Mouse (Mus musculus) spleen, adult 18-20 months (tissue): ENCODE results near the gene Pex7.

Experiments
- DNase-seq, 2 experiments: peaks; one replicate each; pipeline ENCODE4 v3.0.0; 2022; ENCODE audit warnings: mixed read lengths in 2 of 2

Gene Pex7

GRCm38 (mm10) chr10:19876669-19877068 lies 30.8 kb downstream of the Pex7 start:
- no peak for DNase-seq

- DNase-seq, result no peak
These were observed 32.1 kb downstream of the Pex7 start for GRCm38 (mm10) chr10:19875346-19875745.

- no peak for DNase-seq
These were observed 51.7 kb downstream of the Pex7 start for GRCm38 (mm10) chr10:19855597-19856306.

GRCm38 (mm10) chr10:19853609-19854008 lies 53.9 kb downstream of the Pex7 start:
- DNase-seq, result no peak

- DNase-seq, result no peak
These were observed 54.7 kb downstream of the Pex7 start for GRCm38 (mm10) chr10:19852776-19853175.

- peak; percentile 8 to 38 for DNase-seq
These were observed 56.3 kb downstream of the Pex7 start, which contains the start of gene Slc35d3 for GRCm38 (mm10) chr10:19850998-19851691. Gene Slc35d3 (minus strand): TSS chr10:19851459.

- DNase-seq, result peak in 1 of 2 experiments; percentile 16
These were observed 56.9 kb downstream of the Pex7 start for GRCm38 (mm10) chr10:19850544-19850997.

GRCm38 (mm10) chr10:19849771-19850365 lies 57.6 kb downstream of the Pex7 start:
- DNase-seq, result peak; percentile 6 to 8

GRCm38 (mm10) chr10:19848928-19849770 lies 58.3 kb downstream of the Pex7 start:
- DNase-seq, result no peak

- no peak for DNase-seq
These were observed 67.7 kb downstream of the Pex7 start for GRCm38 (mm10) chr10:19839836-19840235.

- no peak for DNase-seq
These were observed 71.4 kb downstream of the Pex7 start for GRCm38 (mm10) chr10:19835887-19836710.

GRCm38 (mm10) chr10:19834222-19834621 lies 73.3 kb downstream of the Pex7 start:
- DNase-seq, result no peak

- no peak for DNase-seq
These were observed 76.2 kb downstream of the Pex7 start for GRCm38 (mm10) chr10:19831072-19831849.

GRCm38 (mm10) chr10:19820986-19821385 lies 86.5 kb downstream of the Pex7 start:
- no peak for DNase-seq

GRCm38 (mm10) chr10:19818723-19819355 lies 88.7 kb downstream of the Pex7 start:
- no peak for DNase-seq

- DNase-seq, result no peak
These were observed 92.1 kb downstream of the Pex7 start for GRCm38 (mm10) chr10:19815371-19815770.

- peak in 1 of 2 experiments; percentile 6 for DNase-seq
These were observed 95.9 kb downstream of the Pex7 start for GRCm38 (mm10) chr10:19811436-19812172.

- no peak for DNase-seq
These were observed 102.7 kb downstream of the Pex7 start for GRCm38 (mm10) chr10:19804763-19805162.
